10 mouse cellular contexts compared by ENCODE assay signal in the genomic region with DNA sequence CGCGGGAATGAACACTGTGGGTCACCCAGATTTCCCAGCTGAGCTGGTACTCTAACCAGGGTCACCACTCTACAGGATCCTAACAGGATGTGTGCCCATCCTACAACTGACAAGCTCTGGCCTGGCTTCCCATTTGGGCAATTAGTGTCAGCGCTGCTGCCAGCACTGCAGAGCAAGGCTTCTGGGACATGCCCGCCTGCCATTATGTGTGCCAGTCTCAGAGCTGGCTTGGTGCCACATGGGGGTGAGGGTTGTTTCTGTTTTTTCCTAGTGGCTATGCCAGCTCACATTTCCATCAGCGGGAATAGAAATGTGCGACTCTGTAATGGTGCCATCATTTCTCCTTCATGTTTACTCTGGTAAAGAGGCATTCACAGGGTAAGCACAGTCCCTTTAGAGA. TPM values are rescaled to one million over a fixed set of nuclear protein-coding genes. Genes with fewer than 3 reads are reported as not detected.
DNase-seq lines count a peak whose midpoint lies in the region; ATAC-seq lines count a peak whose summit lies in the region.
"Had no signal": no experiment of that assay in that cellular context is flagged by ENCODE, and none has a peak within 500 bp of the region (broad histone marks: within the 10 kb centered on the region; RNA-seq: fewer than 3 reads in every experiment).

No protein-coding gene starts in this region.

- 91% methylated on average over 6 of the region's 6 CpGs for WGBS in kidney, embryonic 15.5 days

- no peaks in the 10 kb centered on the region for H3K36me3 ChIP-seq in kidney, embryonic 15.5 days
- H3K36me3 ChIP-seq: embryonic facial prominence, embryonic 13.5 days had no signal

- no peak overlapping the region for H3K4me2 ChIP-seq in kidney, embryonic 15.5 days
- H3K4me2 ChIP-seq: embryonic facial prominence, embryonic 13.5 days; neural tube, embryonic 12.5 days had no signal

- no peak overlapping the region for H3K27ac ChIP-seq in kidney, embryonic 15.5 days
- H3K27ac ChIP-seq: embryonic facial prominence, embryonic 13.5 days; neural tube, embryonic 12.5 days had no signal

- H3K4me1 ChIP-seq in kidney, embryonic 15.5 days: peaks cover 35% of the 10 kb centered on the region
- H3K4me1 ChIP-seq: embryonic facial prominence, embryonic 13.5 days had no signal

- H3K9me3 ChIP-seq in kidney, embryonic 15.5 days (replicated peaks): no peaks in the 10 kb centered on the region
- H3K9me3 ChIP-seq: embryonic facial prominence, embryonic 13.5 days had no signal

- no peak overlapping the region for H3K9ac ChIP-seq in kidney, embryonic 15.5 days
- H3K9ac ChIP-seq: embryonic facial prominence, embryonic 13.5 days; neural tube, embryonic 12.5 days had no signal

- no peak for ATAC-seq in kidney, embryonic 15.5 days (replicated peaks; ENCODE audit: low FRiP score)
- no peak for ATAC-seq in granulocyte monocyte progenitor cell, adult 5-6 weeks (replicated peaks; ENCODE audit: poor library complexity, severe bottlenecking)
- no peak for ATAC-seq in erythroblast, adult 5-6 weeks (replicated peaks; ENCODE audit: low FRiP score, poor library complexity, severe bottlenecking)

- DNase-seq in kidney, adult 18-20 months: peak; percentile 58
- DNase-seq in brain, embryonic 18.5 days (ENCODE audit: low read depth, low spot score): peak; percentile 71
- peak; percentile 69 to 73 for DNase-seq in frontal cortex, postnatal 14 days (ENCODE audit: low spot score in 2 of 2)
- DNase-seq in layer of hippocampus, postnatal 36 days: peak; percentile 87 to 90
- DNase-seq in testis, postnatal 14 days (ENCODE audit: low spot score): no peak

- H3K4me3 ChIP-seq in kidney, embryonic 15.5 days (replicated peaks): no peak overlapping the region
- H3K4me3 ChIP-seq: embryonic facial prominence, embryonic 13.5 days; neural tube, embryonic 12.5 days had no signal

- no peaks in the 10 kb centered on the region for H3K27me3 ChIP-seq in kidney, embryonic 15.5 days
- H3K27me3 ChIP-seq: embryonic facial prominence, embryonic 13.5 days; neural tube, embryonic 12.5 days had no signal

RNA-seq across cellular contexts. Expression of a gene that starts 15.7 kb away (rescaled TPM):
- polyA plus RNA-seq in kidney, embryonic 15.5 days (2015; fragmentation: Nextera tagmentation; extraction: Ambion mirVana): 5.5 and 5.9 TPM in 2 replicates
- 10 to 100 TPM; 60.2 to 72.7 TPM for total RNA-seq in layer of hippocampus, postnatal 36 days (2021)
- total RNA-seq in granulocyte monocyte progenitor cell, adult 5-6 weeks (2014; fragmentation: Nextera tagmentation): 3.5 and 3.7 TPM in 2 replicates
- total RNA-seq in granulocyte monocyte progenitor cell, adult 5-6 weeks (2017): 0.15 and 0.60 TPM in 2 replicates
- total RNA-seq in erythroblast, adult 5-6 weeks (2015; ENCODE audit: low replicate concordance): 0.58 and 0.63 TPM in 2 replicates
- total RNA-seq in erythroblast, adult 5-6 weeks (2017; ENCODE audit: low replicate concordance): 0.60 and 1.3 TPM in 2 replicates

Comparison
In these comparisons a context has a peak if more than half of its experiments do, and no peak if none do; other contexts are left out.
1. RNA of a gene that starts 15.7 kb away (total RNA-seq): 60.2 to 72.7 TPM in layer of hippocampus, postnatal 36 days; 0.15 to 3.7 TPM in granulocyte monocyte progenitor cell, adult 5-6 weeks and 0.58 to 1.3 TPM in erythroblast, adult 5-6 weeks; every median in the first group is over 10 times any median in the second.